Mouse (Mus musculus) ovary, adult 18-20 months (tissue): ENCODE data around the gene Gm4297.
"Not testable (repeated sequence)": the region's sequence is repeated elsewhere in the genome, so short reads cannot be mapped to it uniquely, and the experiment has no call there.

Source experiments
- DNase-seq: peaks from one replicate; pipeline ENCODE4 v3.0.0; 2022; ENCODE audit warnings: low spot score, mixed read lengths

Gene Gm4297

GRCm38 (mm10) chrX:24574795-24575194, at the start of gene Gm4297:
Gm4297 (minus strand) TSS chrX:24574895.
- not testable (repeated sequence) for DNase-seq
